Mouse (Mus musculus): ENCODE measurements around the gene Asic2.

DNA sequence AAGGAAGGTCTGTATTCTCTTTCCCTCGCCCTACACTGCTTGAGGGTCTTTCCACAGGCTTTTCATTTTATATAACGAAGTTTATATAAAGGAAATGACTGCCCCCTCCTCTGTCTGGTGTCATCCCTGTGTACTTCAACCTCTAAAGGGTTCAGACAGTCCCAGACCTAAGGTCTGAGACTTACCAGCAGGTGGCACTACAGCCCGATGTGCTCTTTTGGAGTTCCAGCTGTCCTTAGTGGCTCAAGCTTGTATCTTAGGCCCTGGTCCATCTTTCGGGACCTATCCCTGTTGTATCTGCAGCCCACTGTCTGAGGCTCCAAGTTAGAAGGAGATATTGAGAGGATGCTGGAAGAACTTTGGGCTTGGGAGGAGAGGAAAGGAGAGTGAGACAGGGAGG, 1061.8 kb downstream of the Asic2 start:
- TF ChIP-seq GATA1 (IDR thresholded peaks at IDR 0.05; ENCODE audit: low read length) (no peak), TAL1 (IDR thresholded peaks at IDR 0.05; ENCODE audit: low read length) (no peak)
